Mouse (Mus musculus): ENCODE measurements around the gene Scml2.
"Not testable (repeated sequence)": the region's sequence is repeated elsewhere in the genome, so short reads cannot be mapped to it uniquely, and the experiment has no call there.

The Scml2 gene

DNA sequence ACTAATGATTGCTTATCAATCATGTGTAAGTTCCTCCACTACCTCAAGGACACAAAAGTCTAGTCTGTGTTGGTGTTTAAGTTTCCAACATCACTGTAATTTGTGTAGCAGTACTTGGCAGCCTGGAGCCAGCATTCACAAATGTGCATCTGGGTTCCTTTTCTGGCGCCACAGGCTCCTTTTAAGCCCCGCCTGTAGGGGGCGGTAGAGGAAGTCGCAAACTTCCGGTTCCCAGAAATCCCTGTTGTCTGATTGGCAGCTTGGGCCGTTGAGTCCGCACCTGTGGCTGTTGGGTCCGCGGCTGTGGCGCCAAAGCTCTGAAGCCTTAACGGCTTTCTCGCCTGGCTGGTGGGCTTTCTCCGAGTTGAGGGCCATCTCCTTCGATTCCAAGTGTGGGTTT lies at the start of gene Scml2:
Gene Scml2, plus strand, starts transcription at position 301 of the 400 bp plus-strand sequence.
- not testable (repeated sequence) for DNase-seq

DNA sequence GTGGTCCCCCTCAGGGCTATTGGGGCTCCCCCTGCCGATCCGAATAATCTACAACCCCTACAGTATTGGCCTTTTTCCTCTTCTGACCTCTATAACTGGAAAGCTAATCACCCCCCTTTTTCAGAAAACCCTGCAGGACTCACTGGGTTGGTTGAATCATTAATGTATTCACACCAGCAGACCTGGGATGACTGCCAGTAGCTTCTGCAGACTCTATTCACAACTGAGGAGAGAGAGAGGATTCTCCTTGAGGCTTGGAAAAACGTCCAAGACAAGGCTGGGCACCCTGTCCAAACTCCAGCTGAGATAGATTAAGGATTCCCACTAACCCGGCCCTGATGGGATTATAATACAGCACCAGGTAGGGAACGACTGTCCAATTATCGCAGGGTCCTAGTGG lies 41.4 kb upstream of the Scml2 start:
- not testable (repeated sequence) for DNase-seq

DNA sequence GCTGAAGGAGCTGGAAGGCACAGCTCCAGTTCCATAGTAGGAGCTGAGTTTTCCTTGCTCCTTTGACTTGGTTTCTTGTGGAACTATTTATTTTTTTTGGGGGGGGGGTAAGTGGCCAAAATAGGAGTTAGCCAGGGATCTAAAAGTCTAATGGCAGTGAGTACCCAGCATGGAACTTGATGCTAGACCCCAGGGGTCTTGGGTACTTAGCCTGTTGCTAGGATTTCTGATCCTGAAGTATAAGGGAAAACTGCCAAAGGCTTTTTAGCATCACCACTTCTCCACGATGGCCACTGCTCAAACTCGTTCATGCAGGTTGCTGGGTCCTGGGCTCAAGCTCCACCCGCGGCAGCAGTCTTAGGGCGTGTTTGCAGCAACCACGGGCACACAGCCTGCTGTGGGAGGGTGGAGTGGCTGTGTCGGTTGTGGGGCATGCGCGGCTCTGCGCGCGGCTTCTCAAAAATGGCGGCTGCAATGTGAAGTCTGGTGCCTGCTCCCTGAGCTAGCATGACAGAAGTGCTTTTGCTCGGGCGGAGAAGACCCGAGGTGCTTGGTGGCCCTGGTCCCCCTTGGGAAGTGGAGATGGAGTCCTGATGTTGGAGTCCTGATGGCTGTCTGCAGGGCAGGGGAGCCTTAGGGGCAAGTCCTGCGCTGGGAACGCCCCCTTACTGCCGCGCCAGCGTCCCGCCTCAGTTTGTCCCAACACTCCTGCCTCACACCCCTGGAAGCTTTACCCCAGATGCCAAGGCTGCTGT lies 45.5 kb downstream of the Scml2 start:
- DNase-seq: peak; percentile 45 to 52

DNA sequence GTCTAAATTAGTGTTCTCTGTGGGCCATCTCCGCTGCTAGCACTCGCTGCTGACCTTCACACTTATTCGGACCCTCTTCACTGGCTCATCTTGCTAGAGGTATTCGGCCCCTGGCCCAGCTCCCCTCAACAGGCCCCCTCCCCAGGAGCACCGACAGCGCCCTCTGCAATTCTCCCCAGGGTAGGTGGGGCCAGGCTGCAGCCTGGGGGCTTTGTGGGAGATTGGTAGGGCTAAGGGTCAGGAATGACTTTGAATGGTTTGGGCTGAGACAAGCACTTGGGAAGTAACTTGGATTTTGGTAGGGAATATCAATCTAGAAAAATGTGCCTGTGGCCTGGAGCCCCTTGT lies 46.0 kb downstream of the Scml2 start:
- DNase-seq: peak in 1 of 2 experiments; percentile 14

DNA sequence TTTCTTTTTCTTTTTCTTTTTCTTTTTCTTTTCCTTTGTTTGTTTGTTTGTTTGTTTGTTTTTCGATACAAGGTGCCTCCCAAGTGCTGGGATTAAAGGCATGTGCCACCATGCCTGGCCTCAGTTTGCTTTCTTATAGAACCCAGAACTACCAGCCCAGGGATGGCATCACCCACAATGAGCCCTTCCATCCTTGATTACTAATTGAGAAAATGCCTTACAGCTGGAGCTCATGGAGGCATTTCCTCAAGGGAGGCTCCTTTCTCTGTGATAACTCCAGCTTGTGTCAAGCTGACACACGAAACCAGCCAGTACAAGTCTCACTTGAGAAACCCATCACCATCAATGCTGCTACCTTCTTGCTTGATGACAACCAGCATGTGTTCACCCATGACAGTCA lies 170.2 kb downstream of the Scml2 start, which contains the start of gene Gm15262:
Gene Gm15262, plus strand, starts transcription at position 301 of the 400 bp plus-strand sequence.
- not testable (repeated sequence) for DNase-seq

All from thymus, postnatal 36 days (tissue).